Mouse (Mus musculus) lung, postnatal 0 days (tissue): ENCODE results near the gene Elk3.

Source experiments
- CTCF ChIP-seq: IDR thresholded peaks from 2 replicates; pipeline ENCODE4 v1.5.1; 2016; ENCODE audit warnings: antibody characterized with exemption, mild to moderate bottlenecking
- EP300 ChIP-seq: IDR thresholded peaks from 2 replicates; pipeline ENCODE4 v1.6.1; 2016; ENCODE audit warnings: antibody characterized with exemption, mild to moderate bottlenecking, control low read depth

DNA sequence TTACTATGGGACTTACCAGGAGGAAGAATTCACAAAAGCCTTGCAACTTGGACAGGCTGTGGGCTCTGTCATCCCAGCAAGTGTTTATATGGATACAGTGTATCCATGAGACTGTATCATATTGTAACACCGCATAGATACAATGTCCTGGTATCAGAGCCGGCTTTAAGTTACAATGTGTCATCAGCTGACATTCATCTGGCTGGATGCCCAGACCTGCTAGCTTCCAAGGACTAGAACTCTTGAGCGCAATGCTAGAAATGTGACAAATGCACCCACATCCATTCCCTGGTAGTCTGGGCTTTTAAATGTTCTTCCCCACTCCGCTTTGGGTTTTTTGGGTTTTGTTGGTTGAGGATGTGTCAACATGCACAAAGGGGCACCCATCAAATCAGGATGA is 22.6 kb downstream of the Elk3 start:
- TF ChIP-seq EP300 (no peak; the same call in 1 of the 2 replicates), CTCF (no peak)
